Mouse (Mus musculus): ENCODE measurements around the gene 2310022A10Rik. TPM values are rescaled to one million over a fixed set of nuclear protein-coding genes. Genes with fewer than 3 reads are reported as not detected.

Gene 2310022A10Rik
- polyA plus RNA-seq, 1 experiment from 2014 or later, result 26.3 TPM

DNA sequence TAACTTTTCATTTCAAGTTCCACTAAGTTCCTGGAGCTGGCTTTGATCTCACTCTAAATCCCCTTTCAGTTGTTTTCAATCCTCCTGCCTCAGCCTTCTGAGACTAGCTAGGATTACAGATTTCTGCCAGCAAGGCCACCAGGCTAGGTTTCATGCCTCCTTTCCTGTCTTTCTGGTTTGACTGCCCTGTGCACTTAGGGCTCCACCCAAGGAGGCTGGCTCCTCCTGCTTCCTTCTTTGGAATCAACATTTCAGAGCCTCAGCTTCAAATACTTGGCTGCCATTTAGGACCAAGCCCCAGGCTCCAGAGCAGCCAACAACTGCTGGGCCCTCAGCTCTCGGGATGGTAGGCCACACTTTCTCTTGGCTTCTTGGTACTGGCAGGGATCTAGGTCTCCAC lies 32.4 kb upstream of the 2310022A10Rik start:
- H3K9me3 ChIP-seq (replicated peaks; ENCODE audit: control insufficient read depth, low read length), result no peaks in the 10 kb centered on the region
- no peaks in the 10 kb centered on the region for H3K27me3 ChIP-seq (replicated peaks; ENCODE audit: control insufficient read depth, insufficient read depth, low read length)
- H3K27ac ChIP-seq (ENCODE audit: low read depth, low read length), result no peak overlapping the region
- DNase-seq (ENCODE audit: low spot score) (no peak), ATAC-seq (no peak)
- WGBS, result 84% methylated on average over 1 of the region's 1 CpGs
- no peak overlapping the region for H3K9ac ChIP-seq (ENCODE audit: low read length)
- H3K4me2 ChIP-seq (ENCODE audit: low read length), result no peak overlapping the region
- no peak overlapping the region for H3K4me3 ChIP-seq (ENCODE audit: low read depth, low read length)
- no peaks in the 10 kb centered on the region for H3K36me3 ChIP-seq (ENCODE audit: control insufficient read depth, insufficient read depth, low read length)
- no peaks in the 10 kb centered on the region for H3K4me1 ChIP-seq (ENCODE audit: control insufficient read depth, insufficient read depth, low read length)

DNA sequence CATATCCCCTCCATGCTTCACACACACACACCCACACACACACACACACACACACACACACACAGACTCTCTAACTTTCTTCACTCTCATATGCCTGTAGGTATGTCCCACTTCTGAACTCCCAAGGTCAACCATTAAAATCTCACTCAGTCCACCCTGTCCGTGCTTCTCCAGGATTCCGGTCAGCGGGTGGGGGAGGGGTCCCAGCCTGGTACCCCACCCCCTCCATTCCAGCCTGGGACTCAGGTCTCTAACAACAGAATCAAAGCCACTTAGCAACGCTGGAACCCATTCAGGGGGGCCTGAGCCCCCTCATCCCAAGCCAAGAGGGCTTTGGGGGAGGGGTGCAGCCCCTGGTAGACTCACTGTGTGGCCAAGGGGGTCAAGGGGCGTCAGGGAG lies 30.1 kb upstream of the 2310022A10Rik start, which contains the start of gene Hipk4:
Gene Hipk4, plus strand, starts transcription at position 301 of the 400 bp plus-strand sequence.
- no peak within 1 kb of the TSS for H3K4me2 ChIP-seq (ENCODE audit: low read length)
- H3K9ac ChIP-seq (ENCODE audit: low read length), result no peak within 1 kb of the TSS
- H3K36me3 ChIP-seq (ENCODE audit: control insufficient read depth, insufficient read depth, low read length), result no peaks in the 10 kb centered on the region
- DNase-seq (ENCODE audit: low spot score) (no peak), ATAC-seq (no peak)
- H3K27ac ChIP-seq (ENCODE audit: low read depth, low read length), result no peak within 1 kb of the TSS
- no peaks in the 10 kb centered on the region for H3K4me1 ChIP-seq (ENCODE audit: control insufficient read depth, insufficient read depth, low read length)
- WGBS, result 59% methylated on average over 5 of the region's 5 CpGs
- no peaks in the 10 kb centered on the region for H3K27me3 ChIP-seq (replicated peaks; ENCODE audit: control insufficient read depth, insufficient read depth, low read length)
- H3K9me3 ChIP-seq (replicated peaks; ENCODE audit: control insufficient read depth, low read length), result no peaks in the 10 kb centered on the region
- H3K4me3 ChIP-seq (ENCODE audit: low read depth, low read length), result no peak within 1 kb of the TSS

DNA sequence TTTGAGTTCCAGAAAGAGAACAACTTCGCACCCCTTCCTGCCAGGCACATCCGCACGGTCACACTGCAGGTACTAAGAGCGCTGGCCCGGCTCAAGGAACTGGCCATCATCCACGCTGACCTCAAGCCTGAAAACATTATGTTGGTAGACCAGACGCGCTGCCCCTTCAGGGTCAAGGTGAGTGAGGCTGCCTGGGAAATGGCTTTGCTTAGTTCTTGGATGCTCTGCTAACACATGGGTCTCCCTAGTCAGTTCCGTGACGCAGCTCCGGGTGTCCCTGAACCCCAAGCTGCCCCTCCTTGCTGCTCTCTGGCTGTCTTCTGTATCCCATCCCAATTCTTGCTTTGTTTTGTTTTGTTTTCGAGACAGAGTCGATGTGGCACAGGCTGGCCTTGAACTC lies 29.2 kb upstream of the 2310022A10Rik start:
- Histone ChIP-seq H3K4me2 (ENCODE audit: low read length) (no peak overlapping the region), H3K4me3 (ENCODE audit: low read depth, low read length) (no peak overlapping the region), H3K9ac (ENCODE audit: low read length) (no peak overlapping the region), H3K4me1 (ENCODE audit: control insufficient read depth, insufficient read depth, low read length) (no peaks in the 10 kb centered on the region), H3K36me3 (ENCODE audit: control insufficient read depth, insufficient read depth, low read length) (no peaks in the 10 kb centered on the region), H3K27me3 (replicated peaks; ENCODE audit: control insufficient read depth, insufficient read depth, low read length) (no peaks in the 10 kb centered on the region), H3K27ac (ENCODE audit: low read depth, low read length) (no peak overlapping the region), H3K9me3 (replicated peaks; ENCODE audit: control insufficient read depth, low read length) (no peaks in the 10 kb centered on the region)
- 95% methylated on average over 13 of the region's 13 CpGs for WGBS
- ATAC-seq, result no peak
- no peak for DNase-seq (ENCODE audit: low spot score)

GRCm38 (mm10) chr7:27526039-27526827 lies 26.8 kb upstream of the 2310022A10Rik start:
- Histone ChIP-seq H3K27me3 (replicated peaks; ENCODE audit: control insufficient read depth, insufficient read depth, low read length) (no peaks in the 10 kb centered on the region), H3K4me3 (ENCODE audit: low read depth, low read length) (no peak overlapping the region), H3K27ac (ENCODE audit: low read depth, low read length) (no peak overlapping the region), H3K9me3 (replicated peaks; ENCODE audit: control insufficient read depth, low read length) (no peaks in the 10 kb centered on the region), H3K4me1 (ENCODE audit: control insufficient read depth, insufficient read depth, low read length) (no peaks in the 10 kb centered on the region), H3K9ac (ENCODE audit: low read length) (no peak overlapping the region), H3K36me3 (ENCODE audit: control insufficient read depth, insufficient read depth, low read length) (peaks cover 11% of the 10 kb centered on the region), H3K4me2 (ENCODE audit: low read length) (no peak overlapping the region)
- DNase-seq (ENCODE audit: low spot score) (peak; percentile 91), ATAC-seq (peak; percentile 87)
- WGBS, result 24% methylated on average over 10 of the region's 10 CpGs

GRCm38 (mm10) chr7:27529070-27529469 lies 24.0 kb upstream of the 2310022A10Rik start:
- Histone ChIP-seq H3K9ac (ENCODE audit: low read length) (no peak overlapping the region), H3K4me1 (ENCODE audit: control insufficient read depth, insufficient read depth, low read length) (no peaks in the 10 kb centered on the region), H3K4me3 (ENCODE audit: low read depth, low read length) (no peak overlapping the region), H3K36me3 (ENCODE audit: control insufficient read depth, insufficient read depth, low read length) (peaks cover 35% of the 10 kb centered on the region), H3K9me3 (replicated peaks; ENCODE audit: control insufficient read depth, low read length) (no peaks in the 10 kb centered on the region), H3K27me3 (replicated peaks; ENCODE audit: control insufficient read depth, insufficient read depth, low read length) (no peaks in the 10 kb centered on the region), H3K4me2 (ENCODE audit: low read length) (no peak overlapping the region), H3K27ac (ENCODE audit: low read depth, low read length) (no peak overlapping the region)
- 86% methylated on average over 21 of the region's 21 CpGs for WGBS
- DNase-seq (ENCODE audit: low spot score) (no peak), ATAC-seq (no peak)

DNA sequence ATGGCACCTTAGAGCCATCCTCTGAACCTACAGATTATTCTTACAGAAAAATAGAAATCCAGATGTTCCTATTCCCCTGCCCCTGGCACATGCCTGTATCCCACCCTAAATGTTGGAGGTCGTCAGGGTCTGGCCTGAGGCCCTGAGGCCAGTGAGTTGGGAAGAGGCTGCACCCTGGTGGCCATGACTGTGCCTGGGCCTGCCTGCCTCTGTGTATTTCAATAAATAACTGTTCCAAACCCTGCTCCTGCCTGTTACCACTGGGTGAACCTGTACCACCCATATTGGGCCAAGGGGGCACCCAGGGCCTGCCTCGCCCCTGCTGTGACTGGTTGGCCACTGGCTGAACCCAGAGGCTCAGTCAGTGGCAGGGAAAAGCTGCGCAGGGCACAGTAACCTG lies 22.1 kb upstream of the 2310022A10Rik start:
- Histone ChIP-seq H3K4me2 (ENCODE audit: low read length) (no peak overlapping the region), H3K36me3 (ENCODE audit: control insufficient read depth, insufficient read depth, low read length) (peaks cover 49% of the 10 kb centered on the region), H3K4me3 (ENCODE audit: low read depth, low read length) (no peak overlapping the region), H3K9me3 (replicated peaks; ENCODE audit: control insufficient read depth, low read length) (no peaks in the 10 kb centered on the region), H3K27ac (ENCODE audit: low read depth, low read length) (no peak overlapping the region), H3K4me1 (ENCODE audit: control insufficient read depth, insufficient read depth, low read length) (no peaks in the 10 kb centered on the region), H3K27me3 (replicated peaks; ENCODE audit: control insufficient read depth, insufficient read depth, low read length) (no peaks in the 10 kb centered on the region), H3K9ac (ENCODE audit: low read length) (no peak overlapping the region)
- DNase-seq (ENCODE audit: low spot score), result no peak
- WGBS, result 71% methylated on average over 3 of the region's 3 CpGs
- no peak for ATAC-seq

- DNase-seq (ENCODE audit: low spot score), result no peak
- Histone ChIP-seq H3K36me3 (ENCODE audit: control insufficient read depth, insufficient read depth, low read length) (peaks cover 56% of the 10 kb centered on the region), H3K9ac (ENCODE audit: low read length) (no peak overlapping the region), H3K27me3 (replicated peaks; ENCODE audit: control insufficient read depth, insufficient read depth, low read length) (no peaks in the 10 kb centered on the region), H3K27ac (ENCODE audit: low read depth, low read length) (no peak overlapping the region), H3K9me3 (replicated peaks; ENCODE audit: control insufficient read depth, low read length) (no peaks in the 10 kb centered on the region), H3K4me1 (ENCODE audit: control insufficient read depth, insufficient read depth, low read length) (no peaks in the 10 kb centered on the region), H3K4me3 (ENCODE audit: low read depth, low read length) (no peak overlapping the region), H3K4me2 (ENCODE audit: low read length) (no peak overlapping the region)
- 90% methylated on average over 10 of the region's 10 CpGs for WGBS
- no peak for ATAC-seq
These were observed 21.3 kb upstream of the 2310022A10Rik start for GRCm38 (mm10) chr7:27531707-27532106.

DNA sequence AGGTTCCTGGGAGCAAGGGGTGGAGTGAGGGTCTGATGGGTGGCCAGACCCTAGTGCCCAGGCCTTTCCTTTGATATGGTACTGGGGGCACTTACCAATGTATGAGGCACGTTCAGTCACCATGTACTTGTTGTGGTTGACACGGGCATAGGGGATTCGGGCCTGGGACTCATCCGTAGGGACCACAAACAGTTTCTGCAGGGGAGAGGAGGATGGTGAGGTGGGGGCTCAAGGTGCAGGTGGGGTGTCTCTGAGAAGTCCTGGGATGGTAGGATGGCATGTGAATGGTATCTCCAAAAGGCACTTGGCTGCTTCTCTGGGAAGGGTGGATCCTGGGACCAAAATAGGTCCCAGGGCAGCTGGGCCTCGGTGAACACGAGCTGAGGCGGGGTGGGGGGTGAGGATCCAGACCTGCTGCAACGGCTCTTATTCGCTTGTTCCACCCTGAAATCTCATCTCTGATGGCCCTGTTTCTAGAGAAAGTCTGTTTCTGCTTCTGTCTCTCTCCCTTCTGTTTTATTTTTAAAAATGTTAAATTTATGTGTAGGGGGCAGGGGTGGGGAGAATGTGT lies 20.5 kb upstream of the 2310022A10Rik start:
- H3K36me3 ChIP-seq (ENCODE audit: control insufficient read depth, insufficient read depth, low read length), result peaks cover 63% of the 10 kb centered on the region

GRCm38 (mm10) chr7:27535386-27535785 lies 17.6 kb upstream of the 2310022A10Rik start:
- H3K9me3 ChIP-seq (replicated peaks; ENCODE audit: control insufficient read depth, low read length), result no peaks in the 10 kb centered on the region
- H3K27me3 ChIP-seq (replicated peaks; ENCODE audit: control insufficient read depth, insufficient read depth, low read length), result no peaks in the 10 kb centered on the region
- WGBS, result 87% methylated on average over 2 of the region's 2 CpGs
- ATAC-seq (no peak), DNase-seq (ENCODE audit: low spot score) (no peak)
- H3K4me2 ChIP-seq (ENCODE audit: low read length), result no peak overlapping the region
- H3K36me3 ChIP-seq (ENCODE audit: control insufficient read depth, insufficient read depth, low read length), result peaks cover 72% of the 10 kb centered on the region
- H3K4me1 ChIP-seq (ENCODE audit: control insufficient read depth, insufficient read depth, low read length), result no peaks in the 10 kb centered on the region
- no peak overlapping the region for H3K9ac ChIP-seq (ENCODE audit: low read length)
- H3K27ac ChIP-seq (ENCODE audit: low read depth, low read length), result no peak overlapping the region
- H3K4me3 ChIP-seq (ENCODE audit: low read depth, low read length), result no peak overlapping the region

More for the DNA sequence above, 20.5 kb upstream of the 2310022A10Rik start:
- no peak for DNase-seq (ENCODE audit: low spot score)
- Histone ChIP-seq H3K4me3 (ENCODE audit: low read depth, low read length) (no peak overlapping the region), H3K9ac (ENCODE audit: low read length) (no peak overlapping the region), H3K4me1 (ENCODE audit: control insufficient read depth, insufficient read depth, low read length) (no peaks in the 10 kb centered on the region), H3K27me3 (replicated peaks; ENCODE audit: control insufficient read depth, insufficient read depth, low read length) (no peaks in the 10 kb centered on the region), H3K27ac (ENCODE audit: low read depth, low read length) (no peak overlapping the region), H3K4me2 (ENCODE audit: low read length) (no peak overlapping the region), H3K9me3 (replicated peaks; ENCODE audit: control insufficient read depth, low read length) (no peaks in the 10 kb centered on the region)
- no peak for ATAC-seq
- 94% methylated on average over 9 of the region's 9 CpGs for whole genome bisulfite sequencing

All from forebrain, embryonic 14.5 days (tissue).